In the genomic region with DNA sequence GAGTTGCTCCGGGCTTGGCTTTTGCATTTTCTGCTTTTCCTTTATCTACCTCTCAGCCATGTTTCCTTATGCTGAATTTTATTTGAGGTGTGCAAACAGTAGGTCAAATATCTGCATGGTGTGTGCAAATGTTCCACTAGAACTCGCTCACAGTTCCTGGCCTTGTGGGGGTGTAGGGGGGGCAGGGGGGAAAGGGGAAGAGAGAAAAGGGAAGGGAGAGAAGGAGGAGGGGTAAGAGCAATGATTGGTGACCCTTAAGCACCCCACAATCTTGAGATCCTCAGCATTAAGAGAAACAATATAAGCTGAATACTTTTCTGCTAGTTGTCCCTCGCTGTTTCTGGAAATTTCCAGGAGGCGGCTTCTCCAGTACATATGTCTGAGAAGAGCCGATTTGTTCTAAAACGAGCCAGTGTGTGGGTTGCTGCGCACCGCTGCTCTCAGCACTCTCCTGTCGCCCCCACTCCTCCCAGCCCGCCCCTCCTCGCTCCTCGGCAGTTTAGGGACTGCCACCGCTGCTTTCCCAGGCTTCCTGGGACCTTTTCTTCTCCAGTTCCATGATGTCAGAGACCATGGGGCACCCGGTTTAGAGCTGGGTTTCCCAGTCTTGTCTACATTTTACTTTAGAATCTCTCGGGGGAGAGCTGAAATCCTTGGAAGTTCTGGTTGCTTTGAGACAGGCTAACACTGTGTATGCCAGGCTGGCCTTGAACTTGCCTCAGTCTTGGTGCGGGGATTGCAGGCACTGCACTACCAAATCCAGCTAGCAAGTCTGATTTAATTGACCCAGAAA, we compare ENCODE assay signal across 12 mouse cellular contexts.
DNase-seq lines count a peak whose midpoint lies in the region; ATAC-seq and TF ChIP-seq lines count a peak whose summit lies in the region.
"Had no signal": no experiment of that assay in that cellular context is flagged by ENCODE, and none has a peak within 500 bp of the region (broad histone marks: within the 10 kb centered on the region; RNA-seq: fewer than 3 reads in every experiment).

No protein-coding gene starts in this region.

- intact Hi-C loops in heart, postnatal 36 days (cut with DNase I), result no loop called here

- no peak overlapping the region for H3K4me2 ChIP-seq in liver, embryonic 12.5 days
- 0 out of 2 replicates have a peak overlapping the region, but pooled peaks have one; percentile 17 for H3K4me2 ChIP-seq in hindbrain, postnatal 0 days (ENCODE audit: low read depth, low read length)
- H3K4me2 ChIP-seq: neural tube, embryonic 13.5 days; stomach, embryonic 15.5 days had no signal

- H3K9ac ChIP-seq in liver, adult 2 months (ENCODE audit: low read depth, low read length), result no peak overlapping the region
- no peak overlapping the region for H3K9ac ChIP-seq in liver, embryonic 12.5 days
- H3K9ac ChIP-seq in hindbrain, postnatal 0 days (replicated peaks; ENCODE audit: low read length), result no peak overlapping the region
- H3K9ac ChIP-seq: neural tube, embryonic 13.5 days; stomach, embryonic 15.5 days had no signal

- H3K27ac ChIP-seq in heart, embryonic 10.5 days, result peak overlapping the region; percentile 30; the same call in 1 of the 2 replicates
- no peak overlapping the region for H3K27ac ChIP-seq in liver, adult 2 months (replicated peaks; ENCODE audit: insufficient read depth, low read depth, low read length)
- no peak overlapping the region for H3K27ac ChIP-seq in liver, embryonic 12.5 days
- no peak overlapping the region for H3K27ac ChIP-seq in hindbrain, postnatal 0 days
- H3K27ac ChIP-seq: neural tube, embryonic 13.5 days; stomach, embryonic 15.5 days had no signal

- no peak for TF ChIP-seq POLR2A in liver, adult 2 months (IDR thresholded peaks at IDR 0.05; ENCODE audit: extremely low read depth, insufficient read depth, low read length)

- no peaks in the 10 kb centered on the region for H3K27me3 ChIP-seq in heart, embryonic 10.5 days (ENCODE audit: insufficient read depth, poor library complexity, severe bottlenecking)
- H3K27me3 ChIP-seq in liver, adult 2 months (ENCODE audit: control insufficient read depth, insufficient read depth, low read length), result no peaks in the 10 kb centered on the region
- no peaks in the 10 kb centered on the region for H3K27me3 ChIP-seq in liver, embryonic 12.5 days (replicated peaks)
- no peaks in the 10 kb centered on the region for H3K27me3 ChIP-seq in hindbrain, postnatal 0 days (ENCODE audit: insufficient read depth, low read length)
- H3K27me3 ChIP-seq: neural tube, embryonic 13.5 days; stomach, embryonic 15.5 days had no signal

- WGBS in heart, embryonic 10.5 days, result 32% methylated on average over 16 of the region's 16 CpGs
- WGBS in liver, adult 2 months, result 54% methylated on average over 16 of the region's 16 CpGs
- 44% methylated on average over 16 of the region's 16 CpGs for WGBS in liver, embryonic 12.5 days (ENCODE audit: insufficient replicate concordance)
- WGBS in hindbrain, postnatal 0 days, result 30% methylated on average over 16 of the region's 16 CpGs

- no peaks in the 10 kb centered on the region for H3K36me3 ChIP-seq in heart, embryonic 10.5 days
- no peaks in the 10 kb centered on the region for H3K36me3 ChIP-seq in liver, adult 2 months (ENCODE audit: control insufficient read depth, insufficient read depth, low read length)
- H3K36me3 ChIP-seq in liver, embryonic 12.5 days, result no peaks in the 10 kb centered on the region
- H3K36me3 ChIP-seq in hindbrain, postnatal 0 days (ENCODE audit: insufficient read depth, low read length), result no peaks in the 10 kb centered on the region
- H3K36me3 ChIP-seq: neural tube, embryonic 13.5 days; stomach, embryonic 15.5 days had no signal

- H3K79me2 ChIP-seq in liver, adult 2 months (ENCODE audit: control insufficient read depth, insufficient read depth, low read length), result no peaks in the 10 kb centered on the region

- peak; percentile 71 for DNase-seq in heart, embryonic 10.5 days (ENCODE audit: low spot score)
- DNase-seq in heart, postnatal 36 days, result no peak
- peak; percentile 6 for DNase-seq in liver, adult 2 months (ENCODE audit: extremely low read depth, low read depth, low spot score)
- no peak for DNase-seq in hindbrain, postnatal 0 days (ENCODE audit: low spot score)
- DNase-seq in right cerebral cortex, adult 2 months (ENCODE audit: low spot score in 2 of 2), result peak; percentile 77 to 83
- no peak for DNase-seq in cerebellum, adult 9-11 months
- no peak for DNase-seq in urinary bladder, postnatal 4 days (ENCODE audit: low spot score in 2 of 2)
- DNase-seq: cerebellum, postnatal 25 days had no signal

- peaks cover 11% of the 10 kb centered on the region; the same call in 1 of the 2 replicates for H3K4me1 ChIP-seq in heart, embryonic 10.5 days
- no peaks in the 10 kb centered on the region for H3K4me1 ChIP-seq in liver, adult 2 months (ENCODE audit: control insufficient read depth, insufficient read depth, low read length)
- no peaks in the 10 kb centered on the region; the same call in 1 of the 2 replicates for H3K4me1 ChIP-seq in liver, embryonic 12.5 days
- H3K4me1 ChIP-seq in hindbrain, postnatal 0 days (ENCODE audit: insufficient read depth, low read length), result no peaks in the 10 kb centered on the region
- H3K4me1 ChIP-seq: neural tube, embryonic 13.5 days; stomach, embryonic 15.5 days had no signal

- no peaks in the 10 kb centered on the region for H3K9me3 ChIP-seq in heart, embryonic 10.5 days
- H3K9me3 ChIP-seq in liver, embryonic 12.5 days (replicated peaks), result no peaks in the 10 kb centered on the region
- no peaks in the 10 kb centered on the region for H3K9me3 ChIP-seq in hindbrain, postnatal 0 days (ENCODE audit: low read length)
- H3K9me3 ChIP-seq: neural tube, embryonic 13.5 days; stomach, embryonic 15.5 days had no signal

- ATAC-seq in liver, embryonic 12.5 days, result no peak
- ATAC-seq in hindbrain, postnatal 0 days, result no peak
- ATAC-seq: forebrain, embryonic 14.5 days had no signal

- TF ChIP-seq CTCF in liver, adult 2 months (IDR thresholded peaks at IDR 0.05; ENCODE audit: low read depth, low read length), result no peak
- TF ChIP-seq CTCF in hindbrain, postnatal 0 days (IDR thresholded peaks at IDR 0.05; ENCODE audit: low read depth), result no peak

- H3K4me3 ChIP-seq in heart, embryonic 10.5 days, result no peak overlapping the region
- H3K4me3 ChIP-seq in liver, adult 2 months (ENCODE audit: insufficient read depth, low read depth, low read length), result no peak overlapping the region
- no peak overlapping the region for H3K4me3 ChIP-seq in liver, embryonic 12.5 days
- H3K4me3 ChIP-seq in hindbrain, postnatal 0 days (ENCODE audit: low read length), result no peak overlapping the region
- H3K4me3 ChIP-seq: neural tube, embryonic 13.5 days; stomach, embryonic 15.5 days had no signal

Comparison
In these comparisons a context has a peak if more than half of its experiments do, and no peak if none do; other contexts are left out.
1. DNase-seq: peak in heart, embryonic 10.5 days (single experiment), liver, adult 2 months (single experiment) and right cerebral cortex, adult 2 months (2 of 2); none in heart, postnatal 36 days (0 of 2), hindbrain, postnatal 0 days (single experiment), cerebellum, adult 9-11 months (single experiment) and urinary bladder, postnatal 4 days (0 of 2).